Mouse (Mus musculus) mesoderm, embryonic 11.5 days (tissue): ENCODE data around the gene H2afy.

Source experiments
- DNase-seq: peaks from one replicate; pipeline ENCODE4 v3.0.0-alpha.2; 2012; ENCODE audit warnings: low read depth, low spot score

H2afy gene

GRCm38 (mm10) chr13:56136200-56136599, at the start of gene H2afy:
TSS of gene H2afy (minus strand) at chr13:56136361.
- DNase-seq = no peak

- DNase-seq = no peak
Observed at GRCm38 (mm10) chr13:56183687-56184086, 47.5 kb upstream of the H2afy start.

- DNase-seq = no peak
Observed at GRCm38 (mm10) chr13:56181424-56181823, 45.3 kb upstream of the H2afy start.

GRCm38 (mm10) chr13:56178416-56179035, 42.4 kb upstream of the H2afy start, which contains the start of gene Tifab:
TSS of gene Tifab (minus strand) at chr13:56178885.
- no peak for DNase-seq

- no peak for DNase-seq
Observed at GRCm38 (mm10) chr13:56176310-56176709, 40.1 kb upstream of the H2afy start.

- no peak for DNase-seq
Observed at GRCm38 (mm10) chr13:56175848-56176247, 39.7 kb upstream of the H2afy start.

GRCm38 (mm10) chr13:56172901-56173545, 36.9 kb upstream of the H2afy start:
- no peak for DNase-seq

- no peak for DNase-seq
Observed at GRCm38 (mm10) chr13:56172106-56172505, 35.9 kb upstream of the H2afy start.

- no peak for DNase-seq
Observed at GRCm38 (mm10) chr13:56168403-56168781, 32.2 kb upstream of the H2afy start.

- peak; percentile 67 for DNase-seq
Observed at GRCm38 (mm10) chr13:56167446-56168402, 31.6 kb upstream of the H2afy start.

- DNase-seq = no peak
Observed at GRCm38 (mm10) chr13:56165561-56165960, 29.4 kb upstream of the H2afy start.

- no peak for DNase-seq
Observed at GRCm38 (mm10) chr13:56164372-56164771, 28.2 kb upstream of the H2afy start.

GRCm38 (mm10) chr13:56163751-56164150, 27.6 kb upstream of the H2afy start:
- no peak for DNase-seq

GRCm38 (mm10) chr13:56162859-56163258, 26.7 kb upstream of the H2afy start:
- no peak for DNase-seq

GRCm38 (mm10) chr13:56159614-56160363, 23.6 kb upstream of the H2afy start:
- peak; percentile 63 for DNase-seq

- no peak for DNase-seq
Observed at GRCm38 (mm10) chr13:56159016-56159601, 22.9 kb upstream of the H2afy start.

- DNase-seq = no peak
Observed at GRCm38 (mm10) chr13:56155671-56156070, 19.5 kb upstream of the H2afy start.

- DNase-seq = no peak
Observed at GRCm38 (mm10) chr13:56155048-56155447, 18.9 kb upstream of the H2afy start.

- no peak for DNase-seq
Observed at GRCm38 (mm10) chr13:56152773-56153460, 16.8 kb upstream of the H2afy start.

- peak; percentile 89 for DNase-seq
Observed at GRCm38 (mm10) chr13:56151404-56152226, 15.5 kb upstream of the H2afy start.
